Mouse (Mus musculus) ZHBTc4 (cell line): ENCODE measurements at regions not wholly inside any gene's neighbourhood (a gene's known extent, or its start where the extent isn't known, plus 50 kb on each side); places are given as distances from the start of the nearest gene placed in this dataset.
A peak's percentile ranks its signal among the peaks of the same experiment; 100 is the strongest.

Experiments used
- DNase-seq: peaks from one replicate; pipeline ENCODE4 v3.0.0-alpha.2; 2011; ENCODE audit warnings: low read depth, low spot score

DNA sequence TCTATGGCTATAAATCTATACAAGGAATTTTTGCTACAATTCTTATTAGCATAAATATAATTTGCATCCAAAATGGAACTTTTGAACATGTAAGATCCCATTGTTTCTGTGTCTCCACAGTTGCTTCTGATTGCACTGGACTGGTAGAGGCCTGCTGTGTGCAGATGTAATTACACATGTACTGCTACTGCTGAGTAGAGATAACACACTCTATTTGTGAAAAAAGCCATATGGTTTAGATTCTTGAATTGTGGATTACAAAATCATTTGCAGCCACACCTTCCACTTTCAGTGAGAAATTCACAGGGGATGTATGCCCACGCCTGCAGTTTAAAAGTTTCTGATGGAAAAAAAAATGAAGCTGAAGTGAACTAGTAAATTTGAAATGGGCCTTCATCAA lies 288.2 kb upstream of the Adamts5 start:
- DNase-seq, result no peak

DNA sequence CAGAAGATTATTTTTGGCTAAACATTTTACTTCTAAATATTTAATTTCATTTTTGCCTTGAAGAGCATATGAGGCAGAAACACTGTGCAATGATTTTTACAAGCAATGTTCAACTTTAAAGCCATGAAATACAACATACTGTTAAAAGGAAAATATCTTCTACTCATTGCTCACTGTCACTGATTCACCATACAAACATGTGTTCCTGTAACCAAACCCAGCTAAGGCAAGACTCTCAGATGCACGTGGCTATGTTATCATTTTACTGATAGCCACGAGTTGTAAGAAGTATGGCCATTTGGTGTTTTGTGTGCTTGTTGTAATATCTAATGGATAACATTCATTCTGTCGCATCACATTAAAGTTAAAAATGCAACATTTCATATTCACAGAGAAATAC lies 287.3 kb upstream of the Adamts5 start:
- no peak for DNase-seq

DNA sequence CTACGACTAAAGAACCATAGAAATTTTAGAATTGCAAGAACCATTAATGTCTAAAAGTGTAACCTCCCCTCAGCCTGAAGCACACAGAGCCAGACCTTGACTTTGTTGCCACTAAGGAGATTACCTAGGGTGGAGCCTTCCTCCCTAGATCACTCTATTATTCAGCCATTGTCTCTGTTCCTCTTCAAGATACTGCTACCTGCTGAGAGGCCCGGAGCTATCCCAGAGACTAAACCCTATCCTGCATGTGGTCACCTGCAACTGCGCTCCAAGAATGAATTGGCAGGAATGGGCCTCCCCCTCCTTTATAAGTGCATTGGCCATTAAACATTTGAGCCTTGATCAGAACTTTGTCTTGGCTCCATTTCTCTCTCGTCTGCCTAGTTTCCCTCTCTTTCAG lies 286.0 kb upstream of the Adamts5 start:
- peak; percentile 84 for DNase-seq

DNA sequence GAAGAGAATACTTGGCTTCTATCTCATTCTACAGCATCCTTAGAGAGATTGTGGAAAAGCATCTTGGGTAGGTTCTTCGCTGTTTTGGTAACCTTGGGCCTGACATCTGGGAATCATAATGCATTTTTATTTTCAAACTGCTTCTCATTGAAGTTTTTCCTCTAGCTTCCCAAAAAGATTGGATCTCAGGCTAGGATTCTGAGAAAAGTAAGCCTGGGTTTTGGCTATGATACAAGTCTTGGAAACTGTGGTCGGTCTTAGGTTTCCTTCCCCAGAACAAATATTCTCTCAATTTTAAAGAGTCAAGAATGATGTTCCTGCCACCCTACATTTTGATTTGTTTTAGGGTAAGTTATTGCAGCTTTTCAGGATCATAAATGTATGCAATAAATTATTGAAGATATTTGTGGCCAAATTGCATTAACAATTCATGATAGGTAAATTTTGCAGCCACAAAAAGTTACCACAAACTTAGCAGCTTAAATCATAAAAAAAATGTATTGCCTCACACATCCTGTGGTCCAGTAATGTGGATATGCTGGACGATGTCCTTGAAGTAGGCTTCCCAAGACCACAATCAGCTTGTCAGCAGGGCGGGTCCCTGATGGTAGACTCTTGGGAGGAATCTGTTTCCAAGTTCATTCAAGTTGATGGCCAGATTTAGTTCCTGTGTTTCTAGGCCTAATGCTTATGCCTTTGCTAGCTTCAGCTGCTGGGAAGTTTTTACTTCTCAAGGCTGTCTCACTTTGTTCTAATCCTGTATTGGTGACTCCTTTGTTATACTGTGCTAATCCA lies 257.6 kb upstream of the Adamts5 start:
- no peak for DNase-seq

DNA sequence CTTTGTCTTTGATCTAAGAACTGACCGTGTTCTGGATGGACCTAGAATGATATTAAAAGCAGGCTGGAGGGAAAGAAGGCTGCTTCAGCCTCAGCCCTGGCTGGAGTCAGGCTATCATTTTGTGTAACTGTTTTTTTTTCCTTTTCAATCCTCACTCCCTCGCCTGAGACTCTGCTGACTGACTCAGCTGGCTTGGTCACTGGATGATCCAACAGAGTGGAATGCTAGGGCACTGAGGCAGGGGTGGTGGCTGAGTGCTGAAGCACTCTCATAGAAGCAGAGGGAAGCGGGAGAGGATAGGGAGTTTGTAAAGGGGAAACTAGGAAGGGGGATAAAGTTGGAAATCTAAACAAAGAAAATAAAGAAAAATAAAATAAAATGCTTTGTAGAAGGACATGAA lies 236.5 kb upstream of the Adamts5 start:
- DNase-seq, result no peak

DNA sequence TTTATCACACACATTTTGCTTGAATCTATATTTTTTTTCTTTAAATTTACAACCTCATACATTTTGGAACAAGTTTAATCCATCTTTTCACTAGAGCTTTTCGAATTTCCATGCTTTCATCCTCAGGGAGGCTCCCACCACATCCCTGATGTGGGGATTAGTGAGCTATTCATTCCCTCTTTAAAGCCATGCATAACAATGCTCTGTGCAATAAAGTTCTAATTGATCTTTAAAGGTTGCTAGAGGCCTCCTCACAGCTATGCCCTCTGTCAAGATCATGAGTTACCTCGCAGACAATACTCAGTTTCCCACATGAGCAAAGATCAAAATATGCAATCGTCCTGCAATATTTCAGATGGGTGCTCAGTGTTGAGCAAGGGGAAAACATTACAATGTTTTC lies 234.5 kb upstream of the Adamts5 start:
- DNase-seq, result peak; percentile 68

DNA sequence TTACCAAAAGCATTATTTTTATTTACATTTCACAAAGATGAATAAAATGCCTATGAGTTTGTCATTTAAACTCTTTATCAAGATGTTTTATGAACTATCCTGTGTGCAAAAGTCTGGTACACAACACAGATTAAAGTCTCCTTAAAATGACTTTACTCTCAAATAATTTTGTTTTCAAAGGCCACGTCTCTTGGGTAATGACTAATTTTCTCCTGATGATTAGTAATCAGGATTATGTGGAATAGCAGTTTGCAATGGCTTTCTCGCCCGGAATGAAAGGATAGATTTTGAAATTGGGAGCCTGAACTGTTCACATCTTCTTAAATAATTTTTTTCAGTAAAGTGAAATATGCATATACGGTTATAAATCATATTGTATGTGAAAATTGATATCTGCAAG lies 225.8 kb upstream of the Adamts5 start:
- no peak for DNase-seq

DNA sequence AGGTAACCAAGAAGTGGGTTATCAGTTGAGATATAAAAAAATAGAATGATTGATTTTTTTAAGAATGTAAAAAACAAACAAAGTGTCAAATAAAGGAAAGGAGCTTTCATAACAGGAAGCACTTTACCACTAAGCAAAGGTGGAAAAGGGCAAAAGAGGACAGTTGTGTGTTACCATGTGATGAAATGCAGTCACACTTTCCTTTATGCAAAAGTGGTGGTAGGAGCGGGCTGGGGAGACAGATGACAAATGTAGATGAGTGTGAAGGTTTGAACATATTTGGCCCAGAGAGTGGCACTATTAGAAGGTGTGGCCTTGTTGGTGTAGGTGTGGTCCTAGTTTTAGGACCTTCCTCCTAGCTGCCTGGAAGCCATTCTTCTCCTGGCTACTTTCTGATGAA lies 222.6 kb upstream of the Adamts5 start:
- DNase-seq, result no peak

DNA sequence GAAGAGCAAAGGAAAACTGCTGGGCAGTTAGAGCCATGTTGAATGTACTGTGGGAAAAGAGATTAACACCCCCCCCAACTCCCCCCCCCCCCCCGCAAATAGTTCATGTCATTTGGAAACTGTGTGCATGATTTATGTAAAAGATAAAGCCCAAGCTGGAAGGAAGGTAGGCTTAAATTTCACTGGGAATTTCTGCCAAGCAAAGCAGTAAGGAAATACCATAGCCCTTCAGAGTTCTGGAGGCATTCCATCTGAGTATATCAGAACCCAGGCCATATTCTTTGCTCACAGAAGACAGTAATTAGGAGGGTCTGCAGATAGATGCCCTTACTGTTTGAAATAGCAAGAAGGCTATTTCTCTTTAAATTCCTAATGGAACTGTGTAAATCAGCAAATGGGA lies 221.3 kb upstream of the Adamts5 start:
- no peak for DNase-seq

DNA sequence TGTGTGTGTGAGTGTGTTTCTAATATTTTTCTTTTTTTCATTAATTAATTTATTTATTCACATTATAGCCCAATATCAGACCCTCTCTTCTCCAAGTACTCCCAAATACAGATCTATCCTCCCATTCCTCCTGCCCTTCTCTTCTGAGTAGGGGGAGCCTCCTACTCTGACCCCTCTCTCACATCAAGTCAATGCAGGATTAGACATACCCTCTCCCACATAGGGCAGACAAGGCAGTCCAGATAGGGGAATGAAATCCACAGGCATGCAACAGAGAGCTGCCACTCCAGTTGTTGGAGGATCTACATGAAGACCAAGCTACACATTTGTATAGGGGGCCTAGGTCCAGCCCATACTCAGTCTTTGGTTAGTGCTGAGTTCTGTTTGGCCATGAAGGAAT lies 216.3 kb upstream of the Adamts5 start:
- no peak for DNase-seq

DNA sequence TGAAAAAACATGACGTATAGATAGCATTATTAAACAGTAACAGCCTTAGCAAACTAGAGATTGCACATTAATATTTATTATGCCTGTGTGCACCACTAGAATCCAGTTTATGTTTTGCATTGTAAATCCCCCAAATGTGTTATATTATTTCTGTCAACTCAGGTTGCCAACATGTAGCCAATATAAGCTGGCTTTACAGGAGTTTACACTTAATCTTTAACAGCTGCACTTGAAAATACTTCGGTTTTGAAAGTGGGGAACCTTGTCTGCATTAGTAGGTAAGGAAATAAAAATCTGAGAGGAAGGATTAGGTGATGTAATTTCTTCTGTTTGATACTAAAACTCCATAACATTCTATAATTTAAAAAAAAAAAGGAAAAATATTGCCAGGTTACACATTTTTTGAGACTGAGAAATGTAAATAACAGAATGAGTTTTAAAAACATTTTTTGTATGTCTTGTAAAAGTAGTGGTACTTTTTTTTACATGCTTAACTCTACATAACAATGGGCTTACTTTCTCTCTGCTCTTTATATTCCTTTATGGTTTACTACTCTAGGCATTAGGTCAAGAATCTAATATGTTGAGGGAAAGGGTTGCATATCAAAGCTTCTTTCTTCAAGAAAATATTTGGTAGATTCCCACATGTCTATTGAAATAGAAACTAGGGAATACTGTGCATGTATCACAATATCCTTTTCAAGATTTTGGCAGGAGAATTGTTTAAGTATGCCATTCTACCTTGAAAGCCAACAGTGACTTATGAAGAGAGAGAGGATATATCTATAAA lies 214.2 kb upstream of the Adamts5 start:
- DNase-seq, result no peak

DNA sequence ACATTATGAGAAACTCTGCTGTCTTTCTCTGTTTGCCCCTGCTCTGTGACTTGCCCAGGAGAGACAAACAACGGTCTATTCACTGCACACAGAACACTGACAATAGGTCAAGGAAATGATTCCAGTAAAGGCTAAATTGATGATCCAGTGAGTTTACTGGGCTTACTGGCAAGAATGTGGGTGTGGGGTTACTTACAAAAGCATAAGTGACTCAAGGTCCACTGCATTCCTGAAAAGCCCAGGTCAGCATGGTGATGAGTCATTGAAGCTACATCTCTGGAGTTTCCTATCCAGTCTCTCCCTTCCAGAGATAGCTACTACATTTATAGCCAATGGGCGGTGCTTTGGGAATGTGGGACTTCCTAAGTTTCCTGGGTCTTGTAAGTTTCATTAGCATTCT lies 192.8 kb upstream of the Adamts5 start:
- DNase-seq, result peak; percentile 39

DNA sequence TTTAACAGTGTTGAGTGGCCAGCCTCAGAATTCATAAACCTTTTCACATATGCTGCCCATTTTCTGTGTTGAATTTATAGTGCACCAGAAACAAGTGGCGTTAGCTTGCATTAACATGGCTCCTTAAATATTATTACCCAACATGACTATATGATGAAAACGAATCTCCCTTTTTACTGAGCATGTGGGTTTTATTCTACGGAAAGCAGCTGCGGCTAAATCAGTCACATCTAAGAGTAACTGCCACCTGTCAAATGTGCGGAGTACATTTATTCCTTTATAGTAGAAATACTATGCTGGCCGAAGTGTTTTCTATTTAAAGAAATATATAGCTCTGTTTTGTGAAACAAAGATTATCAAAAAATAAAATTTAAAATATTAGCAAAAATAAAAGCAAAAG lies 188.5 kb upstream of the Adamts5 start:
- no peak for DNase-seq

DNA sequence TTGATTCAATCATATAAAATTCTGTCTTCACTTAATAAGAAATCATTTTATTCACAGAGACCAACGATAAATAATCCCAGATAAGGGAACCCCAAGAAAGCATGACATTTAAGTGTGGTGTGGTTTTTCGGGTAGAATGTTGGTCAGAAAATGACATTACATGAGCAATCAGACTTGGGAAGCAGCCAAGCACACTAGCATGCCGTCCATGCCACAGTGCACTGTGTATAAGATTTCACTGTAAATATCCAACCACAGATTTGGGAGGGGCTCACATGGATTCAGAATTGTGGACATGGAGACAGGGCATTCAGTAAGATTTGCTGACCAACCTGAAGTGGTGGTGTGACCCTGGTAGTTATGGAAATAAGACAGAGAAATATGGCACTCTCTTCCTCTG lies 185.8 kb upstream of the Adamts5 start:
- DNase-seq, result no peak

DNA sequence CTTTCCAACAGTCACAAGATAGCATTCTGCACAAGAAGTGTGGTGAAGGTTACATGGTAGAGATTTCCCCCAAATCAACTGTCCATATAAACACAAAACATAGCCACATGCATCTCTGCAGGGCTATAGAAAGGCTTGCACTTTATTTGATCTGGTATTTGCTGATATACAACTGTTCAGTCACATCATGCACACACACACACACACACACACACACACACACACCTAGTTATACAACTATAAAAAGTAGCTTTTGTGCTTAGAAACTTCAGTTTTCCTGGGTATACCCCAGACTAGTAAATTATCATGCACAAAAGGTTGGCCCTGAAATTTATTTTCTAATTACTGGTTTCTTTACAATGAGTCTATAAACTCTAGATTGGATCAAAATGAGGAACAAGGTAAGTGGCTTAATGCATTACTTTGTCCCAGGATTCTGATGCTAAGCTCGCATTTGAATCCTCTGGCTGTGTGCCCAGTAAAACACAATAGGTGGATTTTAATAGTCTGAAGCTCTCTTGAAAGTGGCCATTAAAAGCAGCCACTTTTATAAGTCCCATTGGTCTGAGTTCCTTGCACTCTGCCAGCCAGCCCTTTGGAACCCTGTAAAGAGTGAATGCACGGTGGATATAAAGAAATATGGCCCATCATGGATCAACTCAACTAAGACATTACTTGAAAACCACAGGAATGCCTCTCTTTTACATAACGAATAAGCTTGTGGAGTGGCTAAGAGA lies 166.2 kb upstream of the Adamts5 start:
- DNase-seq, result peak; percentile 21

DNA sequence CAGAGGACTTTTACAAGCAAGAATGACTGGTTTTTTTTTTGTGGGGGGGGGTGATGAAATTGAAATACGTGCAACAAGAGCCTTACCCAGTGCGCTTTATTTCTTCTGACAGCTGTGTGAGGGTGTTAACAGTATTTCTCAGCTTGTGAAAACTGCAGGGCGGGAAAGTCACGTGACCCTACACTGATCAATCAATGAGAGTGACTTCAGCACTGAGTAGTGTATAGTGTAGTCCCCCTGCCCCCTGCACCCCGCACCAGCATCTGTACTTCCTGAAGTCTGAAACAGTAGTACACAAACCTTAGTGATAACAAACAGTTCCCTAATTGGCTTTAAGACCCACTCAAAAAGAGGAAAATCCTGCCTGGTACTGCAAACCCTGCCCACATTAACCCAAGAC lies 158.5 kb upstream of the Adamts5 start:
- no peak for DNase-seq

DNA sequence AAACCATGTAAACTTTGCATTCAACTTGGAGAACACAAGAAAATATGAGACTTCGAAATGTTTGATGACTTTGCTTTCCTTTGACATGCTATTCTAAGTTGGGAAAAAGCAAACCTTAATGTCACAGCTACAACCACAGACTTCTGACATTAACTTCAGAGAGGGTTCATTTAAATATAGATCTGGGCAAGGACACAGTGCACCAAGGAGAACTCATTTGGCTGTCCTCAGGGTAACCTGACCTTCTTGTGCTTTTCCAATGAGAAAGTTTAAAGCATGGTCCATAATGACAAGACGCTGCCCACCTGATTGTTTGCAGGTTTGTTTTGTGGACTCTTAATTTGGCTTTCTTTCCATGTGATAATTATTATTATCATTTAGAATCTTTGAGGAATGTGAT lies 143.1 kb upstream of the Adamts5 start:
- no peak for DNase-seq

DNA sequence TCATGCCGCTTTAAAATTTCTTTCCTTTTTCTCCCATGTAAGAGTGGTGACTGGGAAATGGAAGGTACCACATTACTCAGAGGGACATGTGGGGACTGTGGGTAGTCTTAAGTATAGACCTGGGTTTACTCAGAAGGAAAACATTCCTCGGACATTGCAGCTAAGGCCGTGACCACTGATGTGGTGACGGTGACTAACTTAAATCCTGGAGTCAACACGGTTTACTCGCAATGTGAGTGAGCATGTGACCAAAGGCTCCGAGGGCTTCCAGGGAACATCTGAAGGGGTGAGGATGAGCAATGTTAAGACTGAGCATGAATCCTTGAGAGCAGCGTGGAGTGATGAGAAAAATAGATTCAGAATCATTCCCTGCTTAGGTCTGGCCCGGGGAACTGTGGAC lies 133.1 kb upstream of the Adamts5 start:
- no peak for DNase-seq

DNA sequence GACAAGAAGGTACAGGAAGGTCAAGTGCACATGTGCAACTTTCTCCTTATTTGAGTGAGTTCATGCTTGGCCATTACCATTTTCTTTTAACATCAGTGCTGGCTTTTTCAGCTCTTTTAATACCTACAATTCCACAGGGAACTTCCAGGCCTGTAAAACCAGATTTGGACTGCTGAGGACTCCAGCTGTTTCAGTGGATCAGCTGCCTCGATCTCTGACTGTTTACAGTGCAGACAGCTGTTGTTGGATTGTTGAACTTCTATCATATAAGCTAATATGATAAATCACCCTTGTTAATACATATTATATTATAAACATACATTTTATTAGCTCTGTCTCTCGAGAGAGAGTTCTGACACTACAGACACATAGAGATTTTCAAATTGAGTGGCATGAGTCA lies 126.1 kb upstream of the Adamts5 start:
- DNase-seq, result no peak

DNA sequence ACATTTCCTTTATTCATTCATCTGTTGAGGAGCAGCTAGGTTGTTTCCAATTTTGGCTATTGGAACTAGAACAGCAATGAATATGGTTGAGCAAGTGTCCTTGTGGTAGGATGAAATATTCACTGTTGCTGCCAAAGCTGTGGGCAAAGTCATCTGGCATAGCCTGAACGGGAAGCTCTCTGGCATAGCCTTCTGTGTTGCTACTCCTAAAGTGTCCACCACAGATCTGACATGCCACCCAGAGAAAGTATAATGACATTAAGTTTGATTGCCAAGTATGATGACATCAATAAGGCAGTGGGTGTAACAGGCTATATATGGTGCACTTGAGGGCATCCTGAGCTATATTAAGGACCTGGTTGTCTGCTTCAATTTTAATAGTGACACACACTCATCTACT lies 113.7 kb upstream of the Adamts5 start:
- DNase-seq, result no peak

DNA sequence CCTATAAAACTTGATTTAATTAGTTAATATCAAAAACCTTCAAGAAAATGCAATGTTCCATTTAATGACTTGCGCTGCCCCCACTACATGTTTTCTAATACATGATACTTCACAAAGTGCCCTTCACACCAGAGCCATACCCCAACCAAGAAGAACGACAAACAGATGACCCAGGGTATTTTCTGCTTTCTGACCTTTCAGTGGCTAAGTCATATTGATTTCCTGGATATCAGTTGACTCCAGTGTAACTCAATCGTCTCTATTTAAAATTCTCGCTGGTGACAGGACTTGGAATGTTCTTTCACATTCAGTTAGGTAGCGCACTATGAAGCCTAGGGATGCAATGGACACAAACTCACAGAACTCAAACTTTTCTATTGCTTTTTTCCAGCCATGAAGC lies 109.4 kb upstream of the Adamts5 start:
- no peak for DNase-seq

DNA sequence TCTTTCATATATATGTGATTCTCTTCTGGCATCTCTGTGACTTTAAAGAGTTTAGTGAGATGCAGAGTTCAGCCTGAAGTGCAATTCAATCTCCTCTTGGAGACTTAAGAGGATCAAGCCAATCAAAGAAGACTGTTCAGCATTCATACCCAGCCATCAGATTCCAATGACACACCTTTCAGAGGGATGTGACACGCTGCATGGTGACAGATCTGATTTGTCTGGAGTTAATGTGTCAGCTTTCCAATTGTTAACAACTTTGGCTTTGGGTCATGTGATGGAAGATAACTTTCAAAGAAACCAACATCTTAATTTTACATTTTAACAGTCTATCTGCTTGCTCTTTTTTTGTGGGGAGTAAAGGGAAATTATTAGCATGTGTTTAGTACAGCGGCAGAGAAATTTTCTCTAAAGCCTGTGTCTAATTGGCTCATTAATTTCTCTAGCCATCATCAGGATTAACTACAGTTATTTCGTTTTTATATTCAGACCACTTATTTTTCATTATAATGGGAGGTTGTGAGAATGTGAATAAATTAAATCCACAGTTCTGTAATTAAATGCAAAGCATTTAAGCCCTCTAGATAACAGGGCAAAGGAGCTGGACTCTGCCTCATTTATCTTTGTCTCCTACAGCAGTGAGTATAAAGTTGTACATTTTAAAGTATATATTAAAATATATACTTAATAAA lies 108.2 kb upstream of the Adamts5 start:
- no peak for DNase-seq
